Mouse (Mus musculus) bone marrow macrophage, adult 2 months (primary cell): Measurements from ENCODE around the gene Mylip.

Source experiments
- CTCF ChIP-seq: IDR thresholded peaks from 2 replicates; pipeline ENCODE4 v1.5.1; 2012; ENCODE audit warnings: low read depth, mild to moderate bottlenecking, low read length, moderate library complexity
- POLR2A ChIP-seq: IDR thresholded peaks from 2 replicates; pipeline ENCODE4 v1.6.1; 2012; ENCODE audit warnings: mild to moderate bottlenecking, low read depth, low read length, borderline replicate concordance

DNA sequence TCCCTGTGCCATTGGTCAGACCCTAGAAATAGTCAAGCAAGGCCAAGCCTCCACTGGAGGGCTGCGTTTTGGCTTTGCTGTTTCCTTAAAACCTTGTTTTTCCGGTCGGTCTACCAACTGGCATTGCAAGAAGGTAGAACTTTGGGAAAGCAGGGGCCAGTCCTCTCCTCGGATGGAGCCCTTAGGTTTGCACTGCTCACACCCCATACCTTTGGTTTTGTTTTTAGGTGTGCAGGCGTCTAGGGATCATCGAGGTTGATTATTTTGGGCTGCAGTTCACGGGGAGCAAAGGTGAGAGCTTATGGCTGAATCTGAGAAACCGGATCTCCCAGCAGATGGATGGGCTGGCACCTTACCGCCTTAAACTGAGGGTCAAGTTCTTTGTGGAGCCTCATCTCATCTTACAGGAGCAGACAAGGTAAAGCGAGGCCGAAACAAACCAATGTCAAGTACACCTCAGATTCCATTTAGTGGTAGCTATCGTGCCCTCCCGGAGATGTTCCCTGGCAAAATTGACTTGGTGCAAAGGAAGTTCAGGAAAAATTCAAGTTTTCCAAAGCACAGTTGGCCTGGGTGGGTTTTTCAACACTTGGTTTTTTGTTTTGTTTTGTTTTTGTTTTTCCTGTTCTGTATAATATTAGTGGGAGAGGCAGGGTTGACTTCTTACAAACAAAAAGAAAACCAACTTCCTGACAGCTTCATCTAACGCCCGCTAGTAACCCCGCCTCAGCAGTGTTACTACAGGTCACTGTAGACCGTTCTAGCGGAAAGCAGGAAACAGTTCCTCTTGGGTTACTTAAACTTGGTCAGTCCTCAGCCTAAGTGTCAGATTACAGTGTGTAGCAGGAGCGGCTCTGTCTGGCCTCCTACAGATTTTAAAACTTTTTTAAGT lies 1.7 kb downstream of the Mylip start:
- TF ChIP-seq CTCF (no peak), POLR2A (no peak)
